Mouse (Mus musculus) frontal cortex, postnatal 25 days (tissue): ENCODE measurements around the gene Olfr1274-ps.
"Not testable (repeated sequence)": the region's sequence is repeated elsewhere in the genome, so short reads cannot be mapped to it uniquely, and the experiment has no call there.

ENCODE experiments used
- DNase-seq, 2 experiments: peaks; one replicate each; pipeline ENCODE4 v3.0.0; 2022; ENCODE audit warnings: low spot score in 2 of 2

Olfr1274-ps gene

DNA sequence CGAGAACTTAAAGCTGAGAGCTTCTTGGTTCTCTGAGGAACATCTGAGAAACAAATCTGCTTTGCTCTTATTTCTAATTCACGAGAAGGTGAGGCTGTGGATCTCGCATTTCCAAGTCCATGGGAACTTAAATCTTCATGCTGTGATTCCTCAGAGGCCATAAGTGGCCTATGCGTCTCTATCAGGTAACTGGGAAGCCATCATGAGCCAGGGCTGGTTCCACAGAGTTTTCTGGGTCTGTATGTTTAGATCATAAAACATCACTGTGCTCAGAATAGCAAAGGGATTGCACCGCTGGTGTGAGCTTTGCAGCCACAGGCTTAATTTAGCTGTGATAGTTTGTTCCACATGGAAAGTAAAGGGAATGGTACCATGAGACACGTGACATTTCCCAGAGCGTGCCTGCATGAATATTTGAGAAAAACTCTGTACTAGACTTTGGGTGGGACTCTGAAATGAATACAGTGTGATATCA is at the start of gene Olfr1274-ps:
TSS of gene Olfr1274-ps (plus strand) at position 51 of the 475 bp plus-strand sequence.
- not testable (repeated sequence) for DNase-seq

DNA sequence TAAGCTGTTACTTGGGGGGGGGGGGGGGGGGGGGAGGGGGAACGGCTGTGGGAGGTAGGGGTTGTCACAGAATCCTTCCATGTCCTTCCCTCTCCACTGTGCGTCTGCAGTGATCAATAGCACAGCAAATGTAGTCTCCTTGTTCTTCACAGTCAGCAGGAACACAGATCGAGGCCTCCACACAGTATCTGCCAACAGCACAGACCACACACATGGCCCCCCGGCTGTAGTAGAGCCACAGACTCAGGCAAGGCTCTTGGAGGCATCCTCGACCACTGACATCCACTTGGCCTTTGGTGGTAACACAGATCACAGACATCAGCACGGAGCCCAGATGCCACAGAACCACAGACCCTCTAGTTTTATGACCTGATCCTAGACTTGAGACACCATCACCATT is 47.4 kb upstream of the Olfr1274-ps start:
- not testable (repeated sequence) for DNase-seq

DNA sequence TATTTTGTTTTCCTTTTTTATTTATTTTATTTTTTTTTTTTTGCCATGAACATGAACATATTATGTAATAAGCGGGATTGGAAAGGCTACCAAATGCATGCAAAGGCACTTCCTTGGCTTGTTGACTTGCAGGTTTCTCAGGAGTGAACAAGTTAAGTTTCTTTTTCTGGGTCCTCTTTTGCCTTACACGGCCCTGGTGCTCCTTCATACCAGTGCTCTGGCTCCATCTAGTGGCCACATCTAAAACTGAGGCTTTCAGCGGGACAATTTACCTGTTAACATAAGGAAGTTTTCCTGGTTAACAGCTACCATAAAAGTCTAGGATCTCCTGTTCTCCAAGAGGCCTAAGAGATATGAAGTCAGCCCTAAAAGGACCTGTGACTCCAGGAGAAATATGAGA is 46.9 kb upstream of the Olfr1274-ps start:
- DNase-seq, result not testable (repeated sequence)

DNA sequence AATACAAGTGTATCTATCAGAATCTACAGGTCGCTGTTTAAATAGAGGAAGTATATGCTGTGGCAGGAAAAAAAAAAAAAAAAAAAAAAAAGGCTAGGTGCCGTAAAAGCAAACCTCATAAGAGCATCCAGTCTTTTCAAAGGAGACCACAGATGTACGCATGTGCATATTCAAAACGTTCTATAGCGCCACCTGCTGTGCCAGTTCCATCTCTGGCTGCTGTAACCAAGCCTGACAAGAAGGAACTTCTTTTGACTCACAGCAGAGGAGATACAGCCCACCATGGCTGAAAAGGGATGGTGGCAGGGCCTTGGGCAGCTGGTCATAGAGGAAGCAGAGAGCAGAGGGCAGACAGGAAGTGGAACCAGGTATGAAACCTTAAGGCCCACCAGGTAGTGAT is 39.3 kb upstream of the Olfr1274-ps start:
- DNase-seq, result not testable (repeated sequence)

DNA sequence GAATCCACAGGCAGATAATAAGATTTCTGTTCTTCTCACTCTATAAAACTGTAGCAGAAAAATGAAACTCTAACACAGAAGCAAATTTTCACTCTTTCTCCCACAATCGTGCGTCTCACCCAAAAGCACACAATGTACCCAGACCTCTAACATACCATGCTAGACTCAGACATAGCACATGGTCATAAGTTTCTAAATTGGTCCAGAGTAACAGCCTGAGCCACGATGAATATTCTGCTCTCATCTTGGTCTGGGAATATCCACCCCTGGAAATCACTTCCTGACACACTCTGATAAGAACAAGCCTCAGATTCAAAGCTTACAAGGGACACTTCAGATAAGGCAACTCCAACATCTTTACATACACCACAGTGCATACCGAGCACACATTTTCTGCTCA is 38.3 kb upstream of the Olfr1274-ps start:
- DNase-seq, result not testable (repeated sequence)

DNA sequence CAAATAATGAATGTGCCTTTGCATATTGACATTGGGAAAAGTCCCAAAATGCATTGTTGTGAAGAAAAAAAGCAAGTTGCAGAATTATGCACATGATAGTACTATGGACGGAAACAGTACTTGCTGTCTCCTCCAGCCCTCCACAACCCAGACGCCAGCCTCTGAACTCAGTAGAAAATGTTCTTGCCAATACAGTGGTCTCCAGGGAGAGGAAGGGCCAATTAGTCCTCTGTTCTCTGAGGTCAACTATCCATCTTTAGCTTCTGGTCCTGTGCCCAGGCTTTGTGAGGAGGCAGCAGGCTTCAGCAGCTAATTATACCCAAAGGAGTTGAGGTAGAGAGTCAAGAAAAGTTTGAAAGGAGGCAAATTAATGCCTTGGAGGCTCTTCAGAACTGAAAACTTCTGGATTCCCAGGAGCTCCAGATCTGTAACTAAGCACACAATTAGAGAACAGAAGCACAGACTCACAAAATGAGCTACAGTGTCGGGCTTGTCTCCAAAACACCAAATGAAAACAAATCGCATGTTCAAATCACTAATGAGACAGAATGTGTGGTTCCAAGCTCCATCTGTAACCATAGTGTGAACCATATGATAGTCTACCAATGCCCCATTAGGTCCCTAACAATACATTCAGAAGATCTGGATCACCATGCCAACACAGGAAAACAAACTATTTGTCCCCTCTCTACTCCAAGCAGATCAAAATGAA is 15.8 kb downstream of the Olfr1274-ps start:
- not testable (repeated sequence) for DNase-seq

DNA sequence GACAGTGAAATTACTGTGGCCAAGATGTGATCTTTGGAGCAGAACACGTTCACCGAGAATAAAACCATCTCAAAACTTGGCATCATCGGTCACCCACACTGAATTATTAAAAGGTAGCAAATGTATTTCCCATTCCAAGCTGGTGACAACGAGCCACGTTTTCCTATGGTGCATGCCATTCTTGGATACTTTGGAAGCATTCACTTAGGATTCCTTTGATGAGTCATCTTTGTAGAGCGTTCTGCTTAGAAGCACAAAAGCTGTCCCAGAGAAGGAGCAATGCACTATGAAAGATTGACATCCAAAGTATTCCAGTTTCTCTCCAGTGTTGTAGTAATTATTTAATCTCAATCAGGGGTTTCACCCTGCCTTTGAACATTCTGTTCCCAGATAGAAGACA is 23.8 kb downstream of the Olfr1274-ps start:
- not testable (repeated sequence) for DNase-seq

DNA sequence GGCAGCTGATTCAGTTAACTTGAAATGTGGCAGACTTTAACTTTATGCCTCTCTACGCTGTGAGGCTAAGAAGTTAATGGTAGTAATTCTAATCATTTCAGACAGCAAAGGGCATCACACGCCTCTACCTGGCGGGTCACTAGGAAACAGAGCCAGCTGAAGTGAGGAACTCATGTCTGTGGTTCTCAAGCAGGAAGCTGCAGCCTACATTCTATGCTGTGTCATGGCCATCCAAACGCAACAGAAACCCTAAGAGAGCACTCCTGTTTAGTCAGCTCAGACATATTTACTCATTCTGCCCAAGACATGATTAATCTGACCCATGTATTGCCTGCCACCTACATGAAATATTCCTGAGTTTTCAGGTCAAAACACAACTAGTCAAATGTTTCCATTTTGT is 26.5 kb downstream of the Olfr1274-ps start:
- not testable (repeated sequence) for DNase-seq

DNA sequence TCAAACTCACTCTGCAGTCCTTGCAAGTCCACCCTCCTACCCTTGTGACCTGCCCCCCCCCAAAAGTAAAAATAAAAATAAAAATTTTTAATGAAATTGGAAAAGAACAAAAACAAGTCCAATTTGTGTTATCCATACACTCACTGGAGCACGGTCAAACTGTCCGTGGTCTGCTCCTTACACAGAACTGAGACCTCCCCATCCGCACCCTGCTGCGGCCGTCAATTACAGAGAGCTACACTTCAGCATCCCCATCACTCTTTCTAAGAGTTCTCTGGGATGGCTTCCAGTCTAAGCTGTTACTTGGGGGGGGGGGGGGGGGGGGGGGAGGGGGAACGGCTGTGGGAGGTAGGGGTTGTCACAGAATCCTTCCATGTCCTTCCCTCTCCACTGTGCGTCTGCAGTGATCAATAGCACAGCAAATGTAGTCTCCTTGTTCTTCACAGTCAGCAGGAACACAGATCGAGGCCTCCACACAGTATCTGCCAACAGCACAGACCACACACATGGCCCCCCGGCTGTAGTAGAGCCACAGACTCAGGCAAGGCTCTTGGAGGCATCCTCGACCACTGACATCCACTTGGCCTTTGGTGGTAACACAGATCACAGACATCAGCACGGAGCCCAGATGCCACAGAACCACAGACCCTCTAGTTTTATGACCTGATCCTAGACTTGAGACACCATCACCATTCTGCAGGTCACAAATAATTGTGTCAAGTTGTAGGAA is 30.7 kb downstream of the Olfr1274-ps start:
- not testable (repeated sequence) for DNase-seq

DNA sequence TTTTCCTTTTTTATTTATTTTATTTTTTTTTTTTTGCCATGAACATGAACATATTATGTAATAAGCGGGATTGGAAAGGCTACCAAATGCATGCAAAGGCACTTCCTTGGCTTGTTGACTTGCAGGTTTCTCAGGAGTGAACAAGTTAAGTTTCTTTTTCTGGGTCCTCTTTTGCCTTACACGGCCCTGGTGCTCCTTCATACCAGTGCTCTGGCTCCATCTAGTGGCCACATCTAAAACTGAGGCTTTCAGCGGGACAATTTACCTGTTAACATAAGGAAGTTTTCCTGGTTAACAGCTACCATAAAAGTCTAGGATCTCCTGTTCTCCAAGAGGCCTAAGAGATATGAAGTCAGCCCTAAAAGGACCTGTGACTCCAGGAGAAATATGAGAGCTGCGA is 31.3 kb downstream of the Olfr1274-ps start:
- not testable (repeated sequence) for DNase-seq

DNA sequence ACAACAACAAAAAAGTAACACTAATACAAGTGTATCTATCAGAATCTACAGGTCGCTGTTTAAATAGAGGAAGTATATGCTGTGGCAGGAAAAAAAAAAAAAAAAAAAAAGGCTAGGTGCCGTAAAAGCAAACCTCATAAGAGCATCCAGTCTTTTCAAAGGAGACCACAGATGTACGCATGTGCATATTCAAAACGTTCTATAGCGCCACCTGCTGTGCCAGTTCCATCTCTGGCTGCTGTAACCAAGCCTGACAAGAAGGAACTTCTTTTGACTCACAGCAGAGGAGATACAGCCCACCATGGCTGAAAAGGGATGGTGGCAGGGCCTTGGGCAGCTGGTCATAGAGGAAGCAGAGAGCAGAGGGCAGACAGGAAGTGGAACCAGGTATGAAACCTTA is 39.0 kb downstream of the Olfr1274-ps start:
- DNase-seq, result not testable (repeated sequence)

DNA sequence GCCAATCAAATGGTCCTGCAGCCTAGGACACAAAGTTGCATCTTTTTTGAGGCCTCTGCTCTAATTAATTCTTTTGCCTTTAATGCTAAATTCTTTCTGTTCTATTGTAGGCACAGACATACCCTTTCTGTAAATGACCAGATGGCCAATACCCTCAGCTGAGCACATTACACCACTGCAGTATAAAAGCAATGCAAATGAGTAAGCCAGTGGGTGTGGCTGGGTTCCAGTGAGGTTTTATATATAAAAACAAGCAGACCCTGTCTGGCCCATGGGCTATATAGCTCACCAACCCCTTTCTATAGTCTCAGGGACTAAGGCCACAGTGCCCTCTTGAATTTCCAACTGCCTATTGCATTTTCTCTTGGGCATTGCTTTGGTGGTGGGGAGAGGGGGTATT is 41.7 kb downstream of the Olfr1274-ps start:
- DNase-seq, result not testable (repeated sequence)

DNA sequence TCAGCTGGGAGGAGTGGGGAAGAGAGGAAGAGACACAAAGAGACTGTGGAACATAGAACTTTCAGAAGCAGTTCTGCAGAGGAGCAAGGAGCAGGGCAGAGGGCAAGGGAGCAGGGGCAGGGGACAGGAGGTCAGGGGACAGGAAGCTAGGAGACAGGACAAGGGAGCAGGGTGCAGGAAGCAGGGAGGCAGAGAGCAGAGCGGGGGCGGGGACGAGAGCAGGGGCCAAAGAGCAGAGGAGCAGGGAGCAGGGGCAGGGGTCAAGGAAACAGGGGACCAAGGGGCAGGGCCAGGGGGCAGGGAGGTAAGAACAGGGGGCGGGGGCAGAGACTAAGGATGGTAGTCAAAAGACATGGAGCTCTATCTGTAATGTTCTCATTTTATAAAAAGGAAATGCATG is 43.3 kb downstream of the Olfr1274-ps start:
- DNase-seq, result not testable (repeated sequence)

DNA sequence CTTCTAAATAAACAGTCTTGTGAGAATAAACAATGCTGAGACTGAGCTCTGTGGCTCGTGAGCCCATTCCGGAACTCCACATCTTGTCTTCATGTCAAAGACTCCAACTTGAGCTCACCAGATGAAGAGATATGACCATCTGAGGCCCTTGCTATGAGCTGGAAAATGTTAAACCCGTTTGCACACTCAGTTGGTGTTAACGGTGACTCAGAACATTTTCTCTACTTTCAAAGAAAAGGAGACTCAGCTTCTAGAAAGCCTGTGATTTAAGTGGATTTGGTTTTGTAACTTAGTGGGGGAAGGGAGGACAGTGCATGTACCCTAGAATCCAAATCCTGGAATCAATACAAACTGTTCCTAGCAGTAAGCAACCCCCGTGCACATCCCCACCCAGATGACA is 45.3 kb downstream of the Olfr1274-ps start:
- DNase-seq, result no peak

DNA sequence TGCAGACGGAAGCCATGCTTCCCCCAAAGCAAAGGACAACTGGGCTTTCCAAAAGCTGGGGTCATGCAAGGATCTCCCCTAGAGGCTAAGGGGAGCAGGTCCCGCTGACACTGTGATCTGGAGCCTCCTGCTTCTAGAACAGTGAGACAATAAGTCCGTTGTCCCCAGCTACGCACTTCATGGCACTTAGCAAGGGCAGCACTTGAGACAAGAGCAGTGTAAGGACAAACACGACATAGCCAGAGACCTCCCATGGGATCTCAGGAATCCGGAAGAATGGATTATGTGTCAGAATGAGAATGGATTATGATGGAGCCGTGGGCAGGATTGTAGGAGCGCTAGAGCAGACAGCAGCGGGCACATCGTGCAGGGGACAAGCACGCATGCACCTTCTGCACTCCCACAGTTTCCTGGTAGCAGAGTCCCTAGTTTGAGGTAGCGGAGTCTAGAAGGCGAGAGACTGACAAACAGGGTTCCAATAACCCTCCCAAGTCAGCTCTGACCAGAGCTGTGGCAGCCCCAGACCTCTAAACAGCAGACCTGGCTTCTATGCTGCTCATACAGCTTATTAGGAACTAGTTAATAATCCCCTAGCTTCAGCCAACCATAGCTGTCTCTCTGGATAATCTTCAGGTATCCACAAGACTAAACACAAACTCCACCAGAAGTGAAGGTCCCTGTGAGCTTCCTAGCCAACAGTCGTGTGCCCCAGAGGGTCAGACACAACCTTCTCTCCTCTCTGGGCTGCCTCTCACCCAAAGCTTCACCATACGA is 50.7 kb downstream of the Olfr1274-ps start:
- DNase-seq, result no peak

DNA sequence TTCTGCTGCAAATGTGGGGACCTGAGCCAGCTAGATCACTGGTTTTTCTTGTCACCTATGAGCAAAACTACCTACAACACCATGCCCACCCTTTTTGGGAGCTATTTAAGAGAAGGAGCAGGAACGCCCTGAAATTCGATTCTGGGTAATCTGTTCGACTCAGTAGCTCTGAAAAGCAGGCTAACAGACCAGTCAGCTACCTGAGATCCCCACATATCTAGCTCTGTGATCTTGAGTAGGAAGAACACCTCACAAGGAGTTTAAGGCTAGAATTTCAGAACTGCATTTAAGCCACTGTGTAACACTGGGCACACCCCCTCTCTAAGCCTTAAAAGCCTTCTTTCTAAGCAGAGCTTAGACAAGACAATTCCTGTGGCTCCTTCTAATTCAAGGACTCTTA is 53.9 kb downstream of the Olfr1274-ps start:
- DNase-seq, result no peak
